Mouse (Mus musculus) liver, embryonic 12.5 days (tissue): ENCODE measurements around the gene Rfc5. TPM values are rescaled to one million over a fixed set of nuclear protein-coding genes. Genes with fewer than 3 reads are reported as not detected.
"Not testable (repeated sequence)": the region's sequence is repeated elsewhere in the genome, so short reads cannot be mapped to it uniquely, and the experiment has no call there.

Experiments
- ATAC-seq: fragments of 200-750 bp; cut with Nextera tagmentation; 2 replicates; pipeline ENCODE4 v1.8.0; 2017; ENCODE audit warnings: moderate number of reproducible peaks, mild to moderate bottlenecking, moderate library complexity
- H3K27ac ChIP-seq: fragments of 300-500 bp; sonication (generic); 2 replicates; pipeline ENCODE4 v1.5.1; 2016; ENCODE audit warnings: mild to moderate bottlenecking
- H3K27me3 ChIP-seq: fragments of 300-500 bp; sonication (generic); replicated peaks from 2 replicates; pipeline ENCODE4 v1.6.1; 2016; ENCODE audit warnings: mild to moderate bottlenecking, moderate library complexity
- H3K36me3 ChIP-seq: fragments of 300-500 bp; sonication (generic); 2 replicates; pipeline ENCODE4 v1.6.1; 2016; ENCODE audit warnings: mild to moderate bottlenecking, moderate library complexity
- H3K4me1 ChIP-seq: fragments of 300-500 bp; sonication (generic); 2 replicates; pipeline ENCODE4 v1.6.1; 2016
- H3K4me2 ChIP-seq: fragments of 300-500 bp; sonication (generic); 2 replicates; pipeline ENCODE4 v1.6.1; 2016; ENCODE audit warnings: mild to moderate bottlenecking, moderate library complexity
- H3K4me3 ChIP-seq: fragments of 300-500 bp; sonication (generic); 2 replicates; pipeline ENCODE4 v1.5.1; 2016; ENCODE audit warnings: mild to moderate bottlenecking, moderate library complexity
- H3K9ac ChIP-seq: fragments of 300-500 bp; sonication (generic); 2 replicates; pipeline ENCODE4 v1.6.1; 2016; ENCODE audit warnings: mild to moderate bottlenecking, moderate library complexity
- H3K9me3 ChIP-seq: fragments of 300-500 bp; sonication (generic); replicated peaks from 2 replicates; pipeline ENCODE4 v1.6.1; 2016; ENCODE audit warnings: mild to moderate bottlenecking, moderate library complexity
- whole genome bisulfite sequencing: fragments of 180-500 bp; shearing (Covaris S2); methylation state at CpG from one replicate; pipeline ENCODE4 v1.1.7; 2016; ENCODE audit not compliant: insufficient replicate concordance; 5-methylcytosine and 5-hydroxymethylcytosine counted together
- polyA plus RNA-seq: library from polyadenylated mRNA; unstranded; fragments of >200 nt; fragmentation: Nextera tagmentation; extraction: Ambion mirVana; gene quantifications from 2 replicates; pipeline ENCODE4 v1.2.1, GENCODE M21; 2016

The Rfc5 gene
- polyA plus RNA-seq, 1 experiment from 2014 or later: 88.5 TPM

DNA sequence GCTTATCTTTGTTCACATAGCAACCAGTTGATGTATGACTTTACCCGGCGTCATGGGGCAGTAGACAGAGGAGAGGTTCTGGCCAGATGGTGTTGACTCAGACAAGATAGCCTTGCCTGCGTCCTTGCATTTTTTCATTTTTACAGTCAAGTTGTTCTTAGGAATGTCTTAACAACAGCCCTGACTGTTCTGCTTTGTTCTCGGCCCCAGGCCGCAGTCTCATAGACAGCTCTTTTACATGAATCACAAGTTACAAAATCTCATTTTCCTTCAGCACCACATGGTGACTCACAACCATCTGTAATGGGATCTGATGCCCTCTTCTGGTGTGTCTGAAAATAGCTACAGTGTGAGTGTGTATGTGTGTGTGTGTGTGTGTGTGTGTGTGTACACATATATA lies 44.4 kb downstream of the Rfc5 start:
- H3K4me3 ChIP-seq, H3K36me3 ChIP-seq, H3K9me3 ChIP-seq, H3K4me2 ChIP-seq, H3K27ac ChIP-seq, H3K27me3 ChIP-seq, ATAC-seq, H3K9ac ChIP-seq: not testable (repeated sequence)
- H3K4me1 ChIP-seq: peaks cover 14% of the 10 kb centered on the region
- 87% methylated on average over 5 of the region's 5 CpGs for WGBS

DNA sequence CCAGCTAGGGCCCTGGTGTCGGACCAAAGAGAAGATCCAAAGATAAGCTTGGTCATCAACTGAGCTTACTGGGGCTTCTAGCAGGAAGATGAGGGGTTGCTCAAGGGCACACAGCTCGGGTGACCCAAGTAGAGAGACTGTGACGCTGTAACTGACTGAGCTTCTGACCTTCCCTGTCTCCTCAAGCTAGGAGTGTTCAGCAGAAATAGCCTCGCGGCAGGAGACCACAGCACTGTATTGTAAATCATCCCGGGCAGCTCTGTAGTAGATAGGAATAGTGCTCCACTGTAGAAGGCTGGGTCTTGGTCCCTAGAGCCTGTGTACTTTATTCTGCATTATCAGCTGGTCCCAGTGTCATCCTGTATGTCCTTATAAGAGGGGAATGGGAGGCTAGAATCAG lies 47.0 kb downstream of the Rfc5 start:
- Histone ChIP-seq H3K4me1 (0 out of 2 replicates have a peak, but pooled peaks cover 7% of the 10 kb centered on the region), H3K27ac (no peak overlapping the region), H3K4me2 (no peak overlapping the region), H3K9me3 (0 out of 2 replicates have a peak, but pooled peaks cover 3% of the 10 kb centered on the region), H3K36me3 (no peaks in the 10 kb centered on the region), H3K27me3 (no peaks in the 10 kb centered on the region), H3K9ac (no peak overlapping the region), H3K4me3 (no peak overlapping the region)
- no peak for ATAC-seq
- 69% methylated on average over 6 of the region's 6 CpGs for WGBS

DNA sequence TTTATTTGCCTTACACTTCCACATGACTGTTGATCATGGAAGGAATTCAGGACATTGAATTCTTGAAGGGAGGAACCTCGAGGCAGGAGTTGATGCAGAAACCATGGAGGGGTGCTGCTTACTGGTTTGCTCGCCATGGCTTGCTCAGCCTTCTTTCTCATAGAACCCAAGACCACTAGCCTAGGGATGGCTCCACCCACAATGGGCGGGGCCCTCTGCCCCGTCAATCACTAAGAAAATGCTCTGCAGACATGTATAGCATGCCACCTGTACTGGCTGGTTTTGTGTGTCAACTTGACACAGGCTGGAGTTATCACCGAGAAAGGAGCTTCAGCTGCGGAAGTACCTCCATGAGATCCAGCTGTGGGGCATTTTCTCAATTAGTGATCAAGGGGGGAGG lies 48.8 kb downstream of the Rfc5 start:
- Histone ChIP-seq H3K27me3 (no peaks in the 10 kb centered on the region), H3K36me3 (no peaks in the 10 kb centered on the region), H3K4me2 (no peak overlapping the region), H3K9ac (no peak overlapping the region), H3K4me1 (0 out of 2 replicates have a peak, but pooled peaks cover 7% of the 10 kb centered on the region), H3K9me3 (0 out of 2 replicates have a peak, but pooled peaks cover 5% of the 10 kb centered on the region), H3K27ac (no peak overlapping the region), H3K4me3 (no peak overlapping the region)
- ATAC-seq: no peak
- WGBS: 67% methylated on average over 6 of the region's 6 CpGs

DNA sequence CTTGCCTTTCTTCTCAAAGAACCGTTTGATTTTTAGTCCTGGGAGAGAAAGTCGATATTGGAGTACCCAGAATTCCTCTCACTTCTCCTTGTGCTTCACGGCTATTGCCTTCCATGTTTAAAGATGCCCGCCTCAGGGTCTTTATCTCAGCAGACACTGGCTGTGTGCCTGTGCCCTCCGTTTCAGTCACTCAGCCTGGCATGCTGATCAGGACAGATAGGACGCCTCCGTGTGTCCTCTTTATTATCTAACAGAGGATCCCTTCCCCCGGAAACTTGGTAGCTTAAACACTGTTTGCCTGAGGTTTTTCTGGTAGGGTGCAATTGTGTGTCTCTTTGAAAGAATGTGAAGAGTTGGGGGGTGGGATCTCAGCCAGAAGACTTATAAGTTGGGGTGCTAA lies 50.3 kb downstream of the Rfc5 start:
- H3K4me1 ChIP-seq: 0 out of 2 replicates have a peak, but pooled peaks cover 7% of the 10 kb centered on the region
- H3K36me3 ChIP-seq: 0 out of 2 replicates have a peak, but pooled peaks cover 4% of the 10 kb centered on the region
- H3K9ac ChIP-seq: no peak overlapping the region
- H3K9me3 ChIP-seq: 0 out of 2 replicates have a peak, but pooled peaks cover 5% of the 10 kb centered on the region
- no peak for ATAC-seq
- H3K4me3 ChIP-seq: no peak overlapping the region
- WGBS: 41% methylated on average over 8 of the region's 8 CpGs
- no peak overlapping the region for H3K27ac ChIP-seq
- H3K27me3 ChIP-seq: no peaks in the 10 kb centered on the region
- H3K4me2 ChIP-seq: no peak overlapping the region

DNA sequence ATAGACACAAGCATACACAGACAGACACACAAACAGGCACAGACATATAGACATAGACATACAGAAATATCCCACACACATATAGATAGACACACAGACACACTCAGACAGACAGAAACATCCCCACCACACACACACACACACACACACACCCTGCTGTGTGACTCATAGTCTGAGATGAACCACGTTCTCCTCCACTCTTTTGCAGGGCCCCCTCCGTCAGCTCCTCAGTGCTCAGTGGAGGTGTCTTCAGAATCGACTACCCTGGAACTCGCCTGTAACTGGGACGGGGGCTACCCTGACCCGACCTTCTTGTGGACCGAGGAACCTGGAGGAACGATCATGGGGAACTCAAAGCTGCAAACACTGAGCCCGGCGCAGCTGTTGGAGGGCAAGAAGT lies 50.8 kb downstream of the Rfc5 start:
- no peak for ATAC-seq
- no peak overlapping the region for H3K4me2 ChIP-seq
- no peak overlapping the region for H3K27ac ChIP-seq
- H3K27me3 ChIP-seq: no peaks in the 10 kb centered on the region
- H3K9me3 ChIP-seq: 0 out of 2 replicates have a peak, but pooled peaks cover 5% of the 10 kb centered on the region
- no peak overlapping the region for H3K9ac ChIP-seq
- 0 out of 2 replicates have a peak, but pooled peaks cover 4% of the 10 kb centered on the region for H3K36me3 ChIP-seq
- 0 out of 2 replicates have a peak, but pooled peaks cover 7% of the 10 kb centered on the region for H3K4me1 ChIP-seq
- WGBS: 71% methylated on average over 10 of the region's 10 CpGs
- no peak overlapping the region for H3K4me3 ChIP-seq

DNA sequence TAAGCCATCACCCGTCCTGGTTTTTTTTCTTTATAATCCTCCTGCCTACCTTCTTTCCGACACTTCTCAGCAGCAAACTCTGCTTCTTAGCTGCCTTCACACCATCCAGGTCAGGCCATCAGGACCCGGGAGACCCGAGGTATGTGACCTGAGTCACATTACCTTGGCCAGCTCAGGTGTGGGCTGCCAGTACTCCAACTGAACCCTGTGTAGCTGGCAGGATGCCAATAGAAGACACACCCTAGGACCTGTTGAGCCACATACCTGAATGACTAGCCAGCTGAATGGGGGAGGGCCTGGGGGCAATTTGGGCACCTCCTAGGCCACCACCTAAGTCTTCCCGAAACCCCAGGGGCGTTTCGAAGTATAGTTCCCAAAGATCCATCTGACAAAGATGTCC lies 58.4 kb downstream of the Rfc5 start:
- no peak overlapping the region for H3K9ac ChIP-seq
- H3K9me3 ChIP-seq: no peaks in the 10 kb centered on the region
- H3K27me3 ChIP-seq: peaks cover 13% of the 10 kb centered on the region; the same call in 1 of the 2 replicates
- no peak overlapping the region for H3K4me3 ChIP-seq
- H3K27ac ChIP-seq: no peak overlapping the region
- no peaks in the 10 kb centered on the region for H3K4me1 ChIP-seq
- 0 out of 2 replicates have a peak, but pooled peaks cover 4% of the 10 kb centered on the region for H3K36me3 ChIP-seq
- H3K4me2 ChIP-seq: no peak overlapping the region
- ATAC-seq: no peak
- 77% methylated on average over 7 of the region's 7 CpGs for WGBS

Other genes with a start within 250 kb of the Rfc5 start
- 311 and 318 TPM in 2 replicates for gene Pebp1, start 101.4 kb downstream of the Rfc5 start, polyA plus RNA-seq
- gene Vsig10, start 70.0 kb downstream of the Rfc5 start, polyA plus RNA-seq: 2.1 and 2.4 TPM in 2 replicates
- 27.4 and 27.6 TPM in 2 replicates for gene Wsb2, start 31.7 kb downstream of the Rfc5 start, polyA plus RNA-seq
- 0.02 TPM in 1 of 2 replicates, not detected in the other for gene Ksr2, start 25.0 kb upstream of the Rfc5 start, polyA plus RNA-seq